Mouse (Mus musculus) cerebellum, adult 9-11 months (tissue): ENCODE results near the gene Pex19.
A peak's percentile ranks its signal among the peaks of the same experiment; 100 is the strongest.

Experiments used
- DNase-seq: peaks from one replicate; pipeline ENCODE4 v3.0.0; 2022

The Pex19 gene

DNA sequence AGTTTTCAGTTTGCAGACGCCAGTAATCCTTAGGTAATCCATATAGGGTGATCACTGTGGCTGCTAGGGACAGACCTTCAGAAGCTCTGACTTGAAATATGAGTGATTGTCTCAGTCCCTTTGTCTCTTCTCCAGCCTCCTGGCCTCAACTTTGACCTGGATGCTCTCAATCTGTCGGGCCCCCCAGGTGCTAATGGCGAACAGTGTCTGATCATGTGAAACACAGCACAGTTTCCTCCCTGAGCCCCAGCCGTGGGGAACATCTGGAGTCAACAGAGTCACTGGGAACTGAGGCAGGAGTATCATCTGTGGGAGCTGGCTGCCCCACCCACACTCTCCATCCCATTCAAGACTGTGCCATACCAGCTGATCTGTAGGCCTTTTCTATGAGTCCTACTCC lies 7.5 kb downstream of the Pex19 start:
- no peak for DNase-seq

DNA sequence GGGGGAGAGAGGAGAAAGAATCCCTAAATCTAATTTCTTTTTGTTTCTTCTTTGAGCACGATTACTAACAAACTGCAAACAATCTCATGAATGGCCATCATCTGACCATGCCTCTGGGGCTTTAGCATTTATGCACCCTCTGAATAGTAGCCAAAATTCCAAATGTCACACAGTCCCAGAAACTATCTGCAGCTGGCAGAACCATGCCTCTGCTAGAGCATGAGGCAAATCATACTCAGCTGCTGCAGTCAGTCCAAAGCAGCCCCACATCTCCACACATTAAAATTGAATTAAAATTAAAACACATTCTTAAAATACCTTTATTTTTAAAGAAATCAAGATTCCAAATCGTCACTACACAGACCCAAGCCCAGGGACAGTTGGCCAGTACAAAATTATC lies 13.6 kb downstream of the Pex19 start:
- no peak for DNase-seq

DNA sequence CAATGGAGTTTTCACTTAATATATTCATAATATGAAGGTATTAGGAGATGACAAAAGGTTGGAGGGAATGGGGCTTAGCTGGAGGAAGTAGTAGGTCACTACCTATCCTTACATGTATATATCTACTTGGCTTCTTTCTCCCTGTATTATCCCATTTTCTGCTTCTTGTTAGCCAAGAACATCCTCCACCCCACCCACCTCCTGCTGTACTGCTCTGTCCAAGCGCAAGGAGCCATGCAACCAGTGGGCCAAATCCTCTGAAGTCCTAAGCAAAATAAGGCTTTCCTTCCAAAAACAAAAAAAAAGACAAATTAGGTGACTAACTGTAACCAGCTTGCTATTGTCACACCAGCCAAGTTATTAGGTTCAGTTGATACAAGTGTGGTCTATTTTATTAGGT lies 14.3 kb downstream of the Pex19 start:
- no peak for DNase-seq

DNA sequence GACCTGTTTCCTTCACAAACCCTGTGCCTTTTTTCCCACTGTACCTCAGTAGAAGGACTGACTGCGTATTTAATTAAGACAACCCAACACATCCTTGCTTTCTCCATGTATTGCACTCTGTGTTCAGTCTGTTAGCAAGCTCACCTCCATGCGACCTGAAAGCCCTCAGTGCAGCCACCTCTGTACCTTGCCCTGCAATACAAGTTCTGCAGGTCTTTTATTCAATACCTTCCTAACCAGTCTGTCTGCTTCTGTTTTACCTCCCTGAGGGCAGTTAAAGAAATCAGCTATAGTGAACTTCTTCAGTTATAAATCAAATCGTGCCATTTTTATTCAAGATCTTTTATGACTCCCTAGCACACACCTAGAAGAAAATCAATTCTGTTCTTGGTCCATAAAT lies 15.0 kb downstream of the Pex19 start:
- DNase-seq, result no peak

DNA sequence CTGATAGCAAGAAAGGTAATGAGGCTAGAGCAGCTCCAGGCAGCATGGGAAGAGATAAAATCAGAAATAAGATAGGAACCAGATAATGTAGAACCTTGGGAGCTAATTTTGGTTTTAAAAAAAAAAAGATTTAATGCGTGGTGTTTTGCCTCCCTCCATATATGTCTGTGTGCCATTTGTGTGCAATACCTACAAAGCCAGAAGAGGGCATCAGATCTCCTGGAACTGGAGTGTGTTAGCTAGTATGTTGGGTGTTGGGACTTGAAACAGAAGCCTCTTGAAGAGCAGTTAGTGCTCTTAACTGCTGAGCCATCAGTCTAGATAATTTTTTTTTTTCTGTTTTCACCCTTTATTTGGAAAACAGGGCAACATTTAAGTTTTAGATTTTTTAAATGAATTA lies 17.0 kb downstream of the Pex19 start:
- DNase-seq, result peak; percentile 62

DNA sequence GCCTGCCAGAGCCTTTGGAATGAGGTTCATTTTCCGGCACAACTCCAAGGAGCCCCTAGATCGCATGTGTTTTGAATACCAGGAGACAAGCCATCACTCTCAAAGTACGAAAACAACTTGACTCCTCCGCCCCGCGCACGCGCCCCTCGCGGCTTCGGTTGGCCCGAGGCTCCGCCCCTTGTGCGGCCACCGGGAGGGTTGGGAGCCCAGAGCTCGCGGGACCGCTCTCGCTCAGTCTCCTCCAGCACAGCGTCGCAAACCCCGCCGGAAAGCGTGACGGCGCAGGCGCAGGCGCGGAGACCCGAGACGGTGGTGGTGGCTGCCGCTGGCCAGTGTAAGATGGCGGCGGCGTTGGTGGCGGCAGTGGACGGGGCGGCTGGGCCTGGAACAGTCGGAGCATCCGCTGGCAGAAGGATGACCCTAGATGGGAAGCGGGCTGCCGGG lies 21.3 kb downstream of the Pex19 start, which contains the start of gene Dcaf8:
TSS of gene Dcaf8 (plus strand) at position 250 of the 444 bp plus-strand sequence.
- peak; percentile 98 for DNase-seq

DNA sequence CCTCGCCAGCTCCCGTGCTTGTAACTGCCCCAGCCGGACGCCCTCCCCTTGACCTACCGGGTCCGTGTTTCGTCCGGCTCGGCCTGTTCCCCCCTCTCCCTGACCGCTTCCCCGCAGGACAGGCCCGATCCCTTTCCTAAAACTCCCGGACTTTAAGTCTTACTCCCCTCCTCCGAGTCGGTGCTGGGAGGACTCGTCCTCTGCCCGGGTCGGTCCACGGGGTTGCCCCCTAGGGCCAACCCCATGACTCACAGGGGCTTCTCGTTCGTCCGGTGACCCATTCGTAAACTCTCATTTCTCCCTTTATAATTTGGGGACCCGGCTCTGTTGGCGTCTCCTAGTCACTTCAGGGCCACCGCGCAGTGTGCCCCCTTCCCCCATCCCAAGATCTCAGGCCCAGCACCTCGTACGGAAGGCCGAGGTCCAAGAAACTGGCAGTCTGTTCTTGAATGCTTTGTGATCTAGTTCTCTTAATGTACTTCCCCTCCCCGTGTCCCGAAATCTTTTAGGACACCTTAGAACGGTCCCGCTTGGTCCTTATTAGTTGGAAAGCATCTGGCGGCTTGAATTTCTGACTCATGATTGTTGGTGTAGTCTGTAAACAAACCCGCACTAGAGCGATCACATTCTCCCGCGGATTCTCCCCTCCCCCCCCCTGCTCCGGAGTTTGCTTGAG lies 21.9 kb downstream of the Pex19 start:
- no peak for DNase-seq

DNA sequence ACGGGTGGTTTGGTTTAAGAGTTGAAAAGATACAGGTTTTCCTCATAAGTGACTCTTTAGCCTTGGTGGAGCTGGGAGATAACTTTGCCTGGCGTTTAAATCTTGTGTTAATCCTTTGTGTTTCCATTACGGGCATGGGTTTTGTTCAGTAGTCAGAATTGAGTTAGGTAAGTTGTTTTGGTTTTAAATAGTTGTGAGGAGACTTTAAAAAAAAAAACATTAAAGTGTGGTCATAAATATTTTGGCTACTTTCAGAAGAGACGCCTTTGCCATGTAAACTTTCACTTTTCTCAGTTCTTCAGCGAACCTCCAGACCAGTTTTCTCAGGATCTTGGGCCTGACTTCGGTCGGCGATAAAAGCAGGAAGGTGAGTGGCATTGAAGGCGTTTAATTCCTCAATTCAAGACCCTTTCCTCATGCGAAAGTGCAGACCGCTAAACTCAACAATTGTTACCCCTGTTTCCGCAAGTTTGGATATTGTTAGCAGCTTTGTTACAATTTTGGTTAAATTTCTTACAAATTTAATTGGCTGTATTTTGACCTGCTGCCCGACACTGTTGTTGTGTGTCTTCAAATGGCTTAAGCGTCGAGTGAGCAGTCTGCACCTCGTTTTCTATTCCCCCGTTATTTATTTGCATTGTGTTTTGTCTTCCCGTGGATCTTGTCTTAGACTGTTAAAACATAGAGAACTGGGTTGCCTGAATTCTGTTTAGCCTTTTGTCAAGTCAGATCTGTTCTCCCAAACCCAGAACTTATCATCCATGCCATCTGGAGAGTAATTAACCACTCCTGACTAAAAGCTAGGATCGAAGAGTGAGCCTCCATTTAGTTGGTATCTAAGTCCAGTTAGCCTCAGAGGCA lies 22.6 kb downstream of the Pex19 start:
- no peak for DNase-seq

DNA sequence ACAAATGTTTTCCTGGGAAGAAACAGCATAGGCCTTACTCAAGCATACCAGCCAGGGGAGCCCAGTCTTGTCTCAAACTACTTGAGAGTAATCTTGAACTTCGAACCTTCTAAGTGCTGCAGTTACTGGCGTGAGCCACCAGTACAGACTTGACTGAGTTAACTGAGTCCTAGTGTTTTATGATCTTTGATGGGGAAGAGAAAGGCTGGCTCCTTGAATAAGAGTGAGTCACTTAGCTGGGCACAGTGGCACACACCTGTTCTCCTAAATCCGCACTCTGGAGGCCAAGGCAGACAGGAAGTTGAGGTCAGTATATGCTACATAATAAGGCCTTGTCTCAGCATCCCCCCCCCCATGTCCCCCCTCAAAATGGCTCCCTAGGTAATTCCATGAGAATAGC lies 28.0 kb downstream of the Pex19 start:
- no peak for DNase-seq

DNA sequence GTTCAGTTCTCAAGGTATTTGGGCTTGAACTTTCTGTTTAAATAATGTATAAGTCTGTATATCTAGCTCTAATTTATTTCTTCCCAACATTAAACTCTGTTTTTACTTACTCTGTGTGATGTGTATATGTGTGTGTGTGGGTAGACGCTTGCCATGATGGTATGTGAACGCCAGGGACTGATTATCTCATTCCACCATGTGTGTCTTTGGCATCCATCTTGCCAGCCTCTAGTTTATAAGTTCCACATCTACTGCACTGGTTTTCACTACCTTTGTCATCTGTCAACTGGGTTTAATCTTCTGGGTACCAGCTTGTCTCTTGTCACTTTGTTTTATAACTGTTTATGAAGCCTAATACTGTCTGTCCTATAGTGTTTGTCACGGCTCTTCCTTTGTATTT lies 29.0 kb downstream of the Pex19 start:
- DNase-seq, result no peak

DNA sequence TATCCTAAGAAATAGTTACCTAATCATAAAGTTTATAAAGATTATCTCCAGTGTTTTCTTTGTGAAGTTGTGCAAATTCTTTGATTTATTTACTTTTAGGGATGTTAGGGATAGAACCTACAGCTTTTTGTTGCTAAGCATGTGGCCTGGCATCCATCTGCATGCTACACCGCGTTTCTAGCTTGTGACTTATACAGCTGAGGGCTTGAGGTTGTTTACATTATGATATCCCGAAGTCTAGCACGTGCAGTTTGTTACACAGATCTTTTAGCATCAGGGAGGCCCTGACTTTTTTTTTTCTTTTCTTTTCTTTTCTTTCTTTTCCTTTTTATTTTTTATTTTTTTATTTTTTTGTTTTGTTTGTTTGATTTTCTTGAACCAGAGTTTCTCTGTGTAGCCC lies 33.4 kb downstream of the Pex19 start:
- no peak for DNase-seq

DNA sequence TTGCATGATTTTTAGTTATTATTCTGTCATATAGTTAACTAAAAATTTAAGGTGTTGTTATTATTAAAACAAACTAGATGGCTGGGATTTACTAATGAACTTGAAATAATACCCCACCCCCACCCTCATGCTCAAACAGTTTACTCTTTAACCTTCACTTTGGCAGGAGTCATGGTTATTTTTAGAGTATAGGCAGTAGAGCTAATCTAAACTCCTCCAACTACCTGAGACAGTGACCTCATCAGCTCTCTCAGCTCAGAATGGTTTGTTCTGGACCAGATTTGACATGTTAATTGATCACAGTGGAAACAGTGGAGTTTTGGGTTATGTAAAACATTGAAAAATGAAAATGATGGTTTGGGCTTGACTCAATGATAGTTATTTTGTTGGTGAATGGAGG lies 34.0 kb downstream of the Pex19 start:
- DNase-seq, result no peak

DNA sequence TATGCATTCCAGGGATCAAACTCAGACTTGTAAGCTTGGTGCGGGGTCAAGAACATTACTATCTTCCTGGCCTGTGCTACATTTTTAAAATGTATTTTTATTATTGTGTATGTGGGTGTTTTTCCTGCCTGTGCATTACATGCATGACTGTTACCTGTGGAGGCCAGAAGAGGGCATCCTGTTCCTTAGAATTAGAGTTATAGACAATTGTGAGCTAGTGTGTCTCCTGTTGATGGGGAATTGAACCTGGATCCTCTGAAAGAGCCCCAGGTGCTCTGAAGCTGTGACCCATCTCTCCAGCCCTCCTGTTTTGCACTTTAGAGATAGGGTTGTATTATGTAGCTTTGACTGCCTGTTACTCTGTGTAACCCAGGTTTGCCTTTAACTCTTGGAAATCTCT lies 35.5 kb downstream of the Pex19 start:
- peak; percentile 58 for DNase-seq

DNA sequence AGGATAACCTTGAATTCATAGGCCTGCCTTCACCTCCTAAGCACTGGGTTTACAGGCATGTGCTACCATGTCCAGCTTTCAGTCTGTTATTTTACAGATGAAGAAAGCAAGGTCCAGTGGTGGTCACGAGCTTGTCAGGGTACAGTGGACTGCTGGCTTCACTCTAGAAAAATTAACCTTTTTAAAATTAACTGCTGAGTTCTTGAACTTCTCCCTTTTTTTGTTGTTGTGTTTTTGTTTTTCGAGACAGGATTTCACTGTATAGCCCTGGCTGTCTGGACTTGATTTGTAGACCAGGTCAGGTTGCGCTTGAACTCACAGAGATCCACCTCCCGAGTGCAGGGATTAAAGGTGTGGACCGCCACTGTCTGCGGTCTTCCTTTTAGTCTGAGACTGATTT lies 36.4 kb downstream of the Pex19 start:
- no peak for DNase-seq

DNA sequence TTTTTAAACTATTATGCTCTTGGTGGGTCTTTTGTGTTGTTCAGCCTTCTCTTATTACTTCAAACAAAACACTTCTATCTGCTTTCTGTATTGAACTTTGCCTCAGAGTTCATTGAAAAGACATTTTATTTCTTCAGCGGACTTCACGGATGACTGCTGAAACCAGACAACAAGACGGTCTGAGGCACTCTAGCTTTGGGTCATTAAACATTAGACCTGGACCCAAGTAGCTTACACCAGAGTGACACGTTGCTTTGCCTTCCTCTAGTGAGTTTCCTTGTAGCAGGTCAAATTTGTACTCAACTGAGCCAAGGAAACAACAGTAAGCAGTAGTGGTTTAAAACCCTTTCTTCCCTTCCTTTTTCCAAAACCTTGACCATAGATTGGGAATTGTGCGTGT lies 41.4 kb downstream of the Pex19 start:
- no peak for DNase-seq

DNA sequence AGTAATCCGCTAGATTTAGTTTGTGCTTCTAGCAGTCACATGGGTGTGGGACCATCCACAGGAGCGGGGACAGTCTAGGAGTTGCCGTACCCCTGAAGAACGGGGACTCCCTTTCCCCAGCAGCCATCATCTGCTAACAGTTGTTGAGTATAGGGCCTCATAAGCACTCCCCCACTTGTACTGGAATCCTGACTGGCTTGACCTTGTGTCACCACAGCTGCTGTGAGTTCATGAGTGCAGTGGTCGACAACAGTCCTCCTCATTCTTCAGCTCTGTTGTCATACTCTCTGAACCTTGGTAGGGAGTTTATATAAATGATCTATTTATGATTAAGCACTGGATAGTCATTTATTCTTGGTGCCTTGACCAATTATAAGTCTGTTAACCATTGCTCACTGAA lies 43.3 kb downstream of the Pex19 start:
- no peak for DNase-seq

DNA sequence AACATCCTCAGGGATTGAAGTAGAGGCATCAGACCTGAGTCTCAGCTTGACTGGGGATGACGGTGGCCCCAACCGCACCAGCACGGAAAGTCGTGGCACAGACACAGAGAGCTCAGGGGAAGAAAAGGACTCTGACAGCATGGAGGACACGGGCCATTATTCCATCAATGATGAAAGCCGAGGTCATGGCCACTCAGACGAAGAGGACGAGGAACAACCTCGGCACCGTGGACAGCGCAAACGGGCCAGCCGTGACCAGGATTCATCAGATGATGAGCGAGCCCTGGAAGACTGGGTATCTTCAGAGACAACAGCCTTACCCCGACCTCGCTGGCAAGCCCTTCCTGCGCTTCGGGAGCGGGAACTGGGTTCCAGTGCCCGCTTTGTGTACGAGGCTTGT lies 45.8 kb downstream of the Pex19 start:
- DNase-seq, result no peak

DNA sequence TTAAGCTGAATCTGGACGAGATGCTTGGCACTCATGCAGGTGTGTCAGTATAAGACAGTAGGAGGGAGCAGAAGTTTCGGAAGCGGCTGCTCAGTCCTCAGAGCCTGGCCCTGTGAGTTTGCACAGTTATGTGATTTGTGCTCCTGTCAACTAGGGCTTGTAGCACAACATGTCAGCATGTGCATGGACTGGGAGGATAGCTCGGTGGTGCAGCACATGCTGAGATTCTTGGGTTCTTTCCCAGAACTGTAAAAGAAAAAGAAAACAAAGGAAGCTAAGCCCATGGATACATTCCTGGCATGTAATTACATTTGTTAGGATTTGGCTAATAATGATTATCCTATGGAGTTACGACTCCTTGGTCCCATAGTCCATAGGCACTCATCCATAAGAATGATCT lies 46.6 kb downstream of the Pex19 start:
- DNase-seq, result no peak

DNA sequence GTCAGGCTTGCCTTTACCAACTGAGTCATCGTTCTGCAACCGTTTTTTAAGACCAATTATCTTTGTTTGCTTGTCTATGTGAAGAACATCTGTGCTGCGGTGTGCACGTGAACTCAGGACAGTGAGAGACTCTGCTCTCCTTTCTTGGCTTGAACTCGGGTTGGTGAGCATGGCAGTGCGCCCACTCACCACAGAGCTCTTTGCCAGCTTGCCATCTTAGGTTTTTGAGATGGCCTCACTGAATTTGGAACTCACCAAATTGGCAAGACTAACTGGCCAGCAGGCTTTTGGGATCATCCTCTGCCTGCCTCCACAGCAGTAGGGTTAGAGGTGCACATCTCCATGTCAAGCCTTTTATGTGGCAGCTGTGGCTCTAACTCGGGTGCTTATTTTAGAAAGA lies 51.2 kb downstream of the Pex19 start:
- DNase-seq, result peak; percentile 52

DNA sequence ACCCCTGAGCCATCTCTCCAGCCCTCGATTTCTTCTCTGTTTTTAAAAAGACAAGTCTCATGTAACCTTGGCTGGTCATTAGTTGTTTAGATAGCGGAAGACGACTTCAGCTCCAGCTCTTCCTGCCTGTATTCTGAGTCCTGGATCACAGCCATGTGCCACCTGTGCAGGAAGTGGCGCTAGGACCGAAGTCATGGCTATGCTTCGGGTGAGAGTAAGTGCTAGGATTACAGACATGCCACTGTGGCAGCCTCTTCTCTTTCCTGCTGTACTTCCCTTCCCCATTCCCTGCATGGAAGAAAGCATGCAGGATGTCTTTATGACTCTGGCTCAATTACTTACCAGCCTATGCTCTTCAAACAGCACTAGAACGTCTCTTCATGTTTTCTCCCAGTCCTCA lies 52.5 kb downstream of the Pex19 start:
- DNase-seq, result peak; percentile 53

DNA sequence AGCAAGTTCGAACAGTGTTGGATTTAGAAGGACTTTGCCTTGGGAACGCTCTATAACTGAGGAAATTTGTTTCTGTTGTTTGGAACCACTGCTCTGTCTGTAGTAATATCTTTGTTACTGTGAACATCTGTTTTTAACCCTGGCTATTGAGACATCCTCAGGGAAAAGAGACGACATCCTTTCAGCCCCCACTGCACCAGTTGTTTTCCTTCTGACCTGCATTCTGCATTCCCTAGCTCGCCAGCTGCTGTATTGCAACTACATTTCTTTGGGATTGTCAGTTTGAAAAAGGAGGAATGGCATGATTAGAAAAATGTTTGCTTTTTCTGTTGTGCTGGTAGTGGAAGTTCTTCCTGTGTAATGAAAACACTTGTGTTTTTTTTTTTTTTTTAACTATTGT lies 54.3 kb downstream of the Pex19 start:
- DNase-seq, result no peak

DNA sequence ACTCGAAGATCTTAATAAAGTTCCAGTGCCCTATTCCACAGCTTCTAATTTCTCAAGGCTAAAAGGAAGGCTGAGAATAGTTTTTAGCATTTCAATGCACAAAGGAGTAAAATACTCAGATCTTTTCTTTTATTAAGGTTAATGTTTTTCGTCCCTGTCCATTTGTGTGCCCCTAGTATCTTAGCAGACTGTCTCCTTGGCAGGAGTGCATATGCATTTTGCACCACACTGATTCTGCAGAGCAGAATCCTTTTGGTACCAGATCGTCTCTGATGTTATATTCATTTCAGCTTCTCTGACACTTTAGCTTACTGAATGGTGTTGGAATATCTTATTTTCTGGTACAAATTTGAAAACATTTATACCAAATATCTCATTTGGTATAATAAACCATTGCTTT lies 55.2 kb downstream of the Pex19 start:
- no peak for DNase-seq

DNA sequence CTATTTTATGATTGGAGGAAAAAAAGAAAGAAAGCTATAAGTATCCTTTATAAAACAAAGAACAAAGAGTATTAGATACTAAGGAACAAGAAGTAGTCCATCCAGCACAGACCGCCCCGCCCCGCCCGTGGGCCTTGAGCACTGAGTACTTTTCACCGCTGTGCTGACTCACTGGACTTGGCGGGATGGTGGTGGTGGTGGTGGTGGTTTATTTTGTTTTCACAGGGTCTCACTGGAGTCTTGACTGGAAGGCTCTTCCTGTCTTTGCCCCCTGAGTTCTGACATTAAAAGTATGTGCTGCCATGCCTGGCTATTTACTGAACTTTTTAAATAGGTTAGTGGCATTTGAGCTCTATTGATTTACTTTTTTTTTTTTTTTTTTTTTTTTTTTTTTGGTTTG lies 56.5 kb downstream of the Pex19 start:
- no peak for DNase-seq

DNA sequence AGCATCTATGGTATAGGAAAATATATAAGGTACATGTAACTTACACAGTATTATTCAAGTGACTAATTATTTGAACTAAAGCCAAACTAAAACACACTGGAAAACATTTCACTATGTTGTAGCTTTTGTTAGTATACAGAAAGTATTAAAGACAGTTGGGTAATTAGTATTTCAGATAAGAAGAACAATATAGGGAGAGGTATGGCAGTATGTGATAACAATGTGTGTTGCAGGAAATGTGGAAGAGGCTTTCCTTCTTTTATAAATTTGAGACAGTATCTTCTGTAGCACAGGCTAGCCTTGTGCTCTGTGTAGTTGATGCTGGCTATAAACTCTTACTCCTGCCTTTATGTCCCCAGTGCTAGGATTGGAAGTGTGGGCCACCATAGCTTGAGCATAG lies 57.4 kb downstream of the Pex19 start:
- no peak for DNase-seq
